Mouse (Mus musculus) erythroblast, embryonic 14.5 days (primary cell): ENCODE results near the gene Lss. TPM values are rescaled to one million over a fixed set of nuclear protein-coding genes. Genes with fewer than 3 reads are reported as not detected.

ENCODE experiments used
- H3K27me3 ChIP-seq: 2 replicates; pipeline ENCODE4 v1.6.1; 2012; ENCODE audit warnings: inconsistent platforms; ENCODE audit not compliant: control insufficient read depth
- H3K36me3 ChIP-seq: 2 replicates; pipeline ENCODE4 v1.6.1; 2012; ENCODE audit warnings: mild to moderate bottlenecking, inconsistent platforms; ENCODE audit not compliant: control insufficient read depth
- H3K4me1 ChIP-seq: 2 replicates; pipeline ENCODE4 v1.6.1; 2012; ENCODE audit warnings: inconsistent platforms; ENCODE audit not compliant: control insufficient read depth
- H3K4me3 ChIP-seq: replicated peaks from 2 replicates; pipeline ENCODE3; 2012; ENCODE audit warnings: moderate library complexity, mild to moderate bottlenecking, inconsistent platforms
- H3K9me3 ChIP-seq: 2 replicates; pipeline ENCODE4 v1.6.1; 2012; ENCODE audit warnings: low read length, inconsistent platforms, mixed read lengths; ENCODE audit not compliant: control insufficient read depth
- GATA1 ChIP-seq: IDR thresholded peaks from 2 replicates; pipeline ENCODE4 v1.6.1; 2012; ENCODE audit warnings: low read length, inconsistent platforms, mixed read lengths
- TAL1 ChIP-seq: IDR thresholded peaks from 3 replicates; pipeline ENCODE4 v1.6.1; 2012; ENCODE audit warnings: low read length, inconsistent platforms, mixed read lengths
- polyA plus RNA-seq: library from polyadenylated mRNA; stranded (reverse); fragments of >175 nt; gene quantifications from 2 replicates; pipeline ENCODE4 v1.2.3, GENCODE M21; 2012

Gene Lss
- polyA plus RNA-seq, result 0.16 and 0.21 TPM in 2 replicates

GRCm38 (mm10) chr10:76531375-76531774 is at the start of gene Lss:
TSS of gene Lss (plus strand) at chr10:76531588.
- Histone ChIP-seq H3K27me3 (no peaks in the 10 kb centered on the region), H3K9me3 (no peaks in the 10 kb centered on the region), H3K36me3 (peaks cover 30% of the 10 kb centered on the region), H3K4me1 (peaks cover 23% of the 10 kb centered on the region), H3K4me3 (peak within 1 kb of the TSS; percentile 81)
- TF ChIP-seq GATA1, result no peak
- no peak for TF ChIP-seq TAL1

DNA sequence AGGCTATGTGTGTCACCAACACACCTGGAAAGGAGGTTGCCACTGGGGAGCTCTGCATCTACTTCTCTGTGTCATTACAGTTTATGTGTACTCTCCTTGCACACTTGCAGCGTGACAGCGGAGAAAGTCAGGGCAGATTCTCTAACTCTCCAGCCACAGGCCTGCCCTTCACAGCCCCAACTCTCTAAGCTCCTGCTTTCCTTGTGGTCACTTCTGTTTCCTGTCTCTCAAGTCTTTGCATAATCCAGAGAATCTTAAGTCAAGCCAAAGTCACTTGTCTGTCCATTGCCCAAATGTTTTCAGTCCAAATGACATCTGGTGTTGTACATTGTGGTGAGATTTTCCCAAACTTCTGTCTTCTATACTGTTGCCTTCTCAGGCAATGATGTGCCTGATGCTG is 45.1 kb upstream of the Lss start:
- Histone ChIP-seq H3K36me3 (peaks cover 97% of the 10 kb centered on the region), H3K4me1 (peaks cover 2% of the 10 kb centered on the region; the same call in 1 of the 2 replicates), H3K9me3 (no peaks in the 10 kb centered on the region), H3K4me3 (no peak overlapping the region), H3K27me3 (no peaks in the 10 kb centered on the region)
- TF ChIP-seq TAL1 (no peak), GATA1 (no peak)

GRCm38 (mm10) chr10:76488265-76488664 is 43.1 kb upstream of the Lss start:
- no peaks in the 10 kb centered on the region for H3K9me3 ChIP-seq
- H3K4me3 ChIP-seq, result no peak overlapping the region
- TF ChIP-seq GATA1 (no peak), TAL1 (no peak)
- H3K4me1 ChIP-seq, result peaks cover 5% of the 10 kb centered on the region
- H3K27me3 ChIP-seq, result no peaks in the 10 kb centered on the region
- H3K36me3 ChIP-seq, result peaks cover 93% of the 10 kb centered on the region

DNA sequence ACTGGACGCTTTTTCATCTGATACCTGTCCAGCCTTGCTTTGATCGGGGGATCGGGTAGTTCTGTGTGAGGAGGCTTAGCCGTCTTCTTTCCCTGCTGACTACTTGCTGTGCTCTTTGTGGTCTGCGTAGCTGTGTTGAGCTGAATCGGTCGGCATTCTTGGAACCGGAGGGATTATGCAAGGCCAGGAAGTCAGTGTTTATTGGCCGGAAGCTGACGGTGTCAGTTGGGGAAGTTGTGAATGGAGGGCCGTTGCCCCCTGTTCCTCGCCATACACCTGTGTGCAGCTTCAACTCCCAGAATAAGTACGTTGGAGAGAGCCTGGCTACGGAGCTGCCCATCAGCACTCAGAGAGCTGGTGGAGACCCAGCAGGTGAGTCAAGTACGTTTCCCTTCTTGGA is 42.2 kb upstream of the Lss start:
- H3K9me3 ChIP-seq, result no peaks in the 10 kb centered on the region
- H3K4me3 ChIP-seq, result no peak overlapping the region
- H3K4me1 ChIP-seq, result peaks cover 15% of the 10 kb centered on the region
- peaks cover 93% of the 10 kb centered on the region for H3K36me3 ChIP-seq
- no peak for TF ChIP-seq TAL1
- TF ChIP-seq GATA1, result no peak
- H3K27me3 ChIP-seq, result no peaks in the 10 kb centered on the region

GRCm38 (mm10) chr10:76493527-76493926 is 37.9 kb upstream of the Lss start:
- Histone ChIP-seq H3K9me3 (no peaks in the 10 kb centered on the region), H3K27me3 (no peaks in the 10 kb centered on the region), H3K36me3 (peaks cover 89% of the 10 kb centered on the region), H3K4me1 (peaks cover 25% of the 10 kb centered on the region), H3K4me3 (no peak overlapping the region)
- TF ChIP-seq GATA1 (no peak), TAL1 (no peak)

DNA sequence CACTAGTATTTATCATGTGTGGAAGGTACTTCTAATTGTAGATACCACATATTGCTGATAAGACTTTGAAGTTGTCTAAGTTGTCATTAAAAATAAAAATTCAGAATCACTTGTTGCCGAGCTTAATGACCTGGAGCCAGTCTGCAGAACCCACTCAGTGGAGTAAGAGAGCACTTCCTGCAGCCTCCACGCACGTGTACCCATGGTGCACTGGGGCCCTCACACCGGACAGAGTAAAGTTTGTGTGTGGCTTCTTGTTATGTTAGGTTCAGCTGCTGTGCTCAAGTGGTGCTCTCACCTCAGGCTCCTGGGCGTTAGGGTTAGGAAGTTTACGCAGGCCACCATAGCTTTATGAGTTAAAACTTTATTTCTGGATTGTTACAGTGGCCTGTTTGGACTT is 35.9 kb upstream of the Lss start:
- Histone ChIP-seq H3K4me1 (peaks cover 25% of the 10 kb centered on the region), H3K36me3 (peaks cover 89% of the 10 kb centered on the region), H3K4me3 (no peak overlapping the region), H3K27me3 (no peaks in the 10 kb centered on the region), H3K9me3 (no peaks in the 10 kb centered on the region)
- no peak for TF ChIP-seq GATA1
- TF ChIP-seq TAL1, result no peak

DNA sequence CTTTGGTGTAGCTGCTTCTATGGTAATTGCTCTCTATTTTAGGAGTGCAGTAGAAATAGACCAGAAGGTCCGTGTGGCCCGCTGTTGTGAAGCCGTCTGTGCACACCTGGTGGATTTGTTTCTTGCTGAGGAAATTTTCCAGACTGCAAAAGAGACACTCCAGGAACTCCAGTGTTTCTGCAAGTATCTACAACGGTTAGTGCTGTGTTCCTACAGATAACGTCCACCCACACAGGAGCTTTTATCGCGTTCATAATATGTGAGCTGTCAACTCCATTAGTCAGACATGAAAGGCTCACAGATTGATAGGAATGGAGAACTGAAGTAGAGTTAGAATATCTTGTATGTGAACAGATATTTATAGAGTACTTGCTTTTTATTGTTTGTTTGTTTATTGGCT is 35.0 kb upstream of the Lss start:
- Histone ChIP-seq H3K4me1 (peaks cover 25% of the 10 kb centered on the region), H3K4me3 (no peak overlapping the region), H3K27me3 (no peaks in the 10 kb centered on the region), H3K9me3 (no peaks in the 10 kb centered on the region), H3K36me3 (peaks cover 88% of the 10 kb centered on the region)
- TF ChIP-seq GATA1 (no peak), TAL1 (no peak)

DNA sequence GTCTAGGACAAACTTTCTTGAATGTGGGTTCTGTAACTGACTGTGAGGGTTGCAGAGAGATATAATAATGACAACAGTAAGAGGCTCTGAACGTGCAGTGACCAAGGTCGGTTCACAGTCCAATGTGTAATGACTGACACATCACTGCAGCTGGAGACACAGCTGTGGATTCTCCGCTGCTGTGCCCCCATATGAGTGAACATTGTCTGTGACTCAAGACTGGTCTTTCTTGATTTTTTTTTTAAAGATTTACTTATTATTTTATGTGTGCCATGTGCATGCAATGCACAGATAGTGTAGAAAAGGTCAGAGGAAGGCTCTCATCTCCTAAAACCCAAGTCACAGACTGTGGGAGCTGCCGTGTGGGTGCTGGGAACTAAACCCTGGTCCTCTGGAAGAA is 33.9 kb upstream of the Lss start:
- Histone ChIP-seq H3K9me3 (no peaks in the 10 kb centered on the region), H3K27me3 (no peaks in the 10 kb centered on the region), H3K4me3 (no peak overlapping the region), H3K4me1 (peaks cover 25% of the 10 kb centered on the region), H3K36me3 (peaks cover 91% of the 10 kb centered on the region)
- TF ChIP-seq GATA1 (no peak), TAL1 (no peak)

DNA sequence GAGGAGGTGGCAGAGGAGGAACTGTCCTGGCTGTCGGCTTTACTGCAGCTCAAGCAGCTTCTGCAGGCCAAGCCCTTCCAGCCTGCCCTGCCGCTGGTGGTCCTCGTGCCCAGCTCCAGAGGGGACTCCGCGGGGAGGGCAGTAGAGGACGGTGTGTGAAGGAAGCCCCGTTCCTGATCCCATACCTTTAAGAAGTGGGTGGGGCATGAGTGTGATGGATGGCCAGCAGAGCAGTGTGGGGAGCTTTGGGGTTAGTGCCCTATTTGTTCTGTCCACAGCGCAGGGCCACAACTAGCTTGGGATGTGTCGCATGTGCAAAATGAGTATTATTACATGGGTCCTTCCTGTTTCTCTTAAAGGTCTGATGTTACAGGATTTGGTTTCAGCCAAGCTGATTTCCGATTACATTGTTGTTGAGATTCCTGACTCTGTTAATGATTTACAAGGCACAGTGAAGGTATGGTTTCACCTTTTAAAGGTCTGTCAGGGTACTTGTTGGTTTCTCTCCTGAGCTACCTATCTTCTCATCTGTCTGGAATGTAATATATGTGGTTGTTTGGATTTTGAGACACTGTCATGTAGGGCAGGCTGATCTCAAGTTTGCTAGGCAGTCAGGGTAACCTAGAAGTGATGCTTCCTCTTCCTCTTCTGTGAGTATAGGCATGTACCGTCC is 27.0 kb upstream of the Lss start:
- no peak for TF ChIP-seq TAL1
- TF ChIP-seq GATA1, result no peak
- Histone ChIP-seq H3K4me3 (no peak overlapping the region), H3K4me1 (peaks cover 9% of the 10 kb centered on the region), H3K27me3 (no peaks in the 10 kb centered on the region), H3K9me3 (no peaks in the 10 kb centered on the region), H3K36me3 (peaks cover 93% of the 10 kb centered on the region)

- Histone ChIP-seq H3K36me3 (peaks cover 91% of the 10 kb centered on the region), H3K27me3 (no peaks in the 10 kb centered on the region), H3K9me3 (no peaks in the 10 kb centered on the region), H3K4me3 (no peak overlapping the region), H3K4me1 (peaks cover 9% of the 10 kb centered on the region)
- peak; percentile 17; the same call in 1 of the 3 replicates for TF ChIP-seq TAL1
- TF ChIP-seq GATA1, result no peak
Observed at GRCm38 (mm10) chr10:76505865-76506264, 25.5 kb upstream of the Lss start.
